Mouse (Mus musculus) CH12.LX (cell line): Measurements from ENCODE around the gene Arhgap33. TPM values are rescaled to one million over a fixed set of nuclear protein-coding genes. Genes with fewer than 3 reads are reported as not detected.

ENCODE experiments used
- DNase-seq: peaks from one replicate; pipeline ENCODE4 v3.0.0-alpha.2; 2013; ENCODE audit errors: extremely low read depth
- H3K27ac ChIP-seq: 2 replicates; pipeline ENCODE4 v1.5.1; 2012; ENCODE audit warnings: low read depth, mild to moderate bottlenecking, control low read depth, moderate library complexity; ENCODE audit not compliant: insufficient read depth
- H3K27me3 ChIP-seq: replicated peaks from 2 replicates; pipeline ENCODE3; 2012; ENCODE audit warnings: inconsistent platforms
- H3K36me3 ChIP-seq, 2 experiments: replicated peaks in 1 of 2; 2 replicates each; pipeline versions ENCODE3 to v1.6.1; 2012; ENCODE audit warnings: inconsistent platforms in 1 of 2, low read length in 1 of 2, mild to moderate bottlenecking in 1 of 2, mixed read lengths in 1 of 2, moderate library complexity in 1 of 2; ENCODE audit not compliant: control insufficient read depth in 1 of 2, insufficient read depth in 1 of 2
- H3K4me1 ChIP-seq, 2 experiments: 2 replicates each; pipeline ENCODE4 v1.6.1; 2012; ENCODE audit warnings: inconsistent platforms in 1 of 2, moderate library complexity in 1 of 2; ENCODE audit not compliant: insufficient read depth in 2 of 2, control insufficient read depth in 1 of 2
- H3K4me2 ChIP-seq: 2 replicates; pipeline ENCODE4 v1.6.1; 2012; ENCODE audit warnings: low read depth, mild to moderate bottlenecking, control low read depth; ENCODE audit not compliant: poor library complexity, insufficient read depth, severe bottlenecking
- H3K4me3 ChIP-seq, 3 experiments: fragments of 150-350 bp in 1 of 3; sonication (generic) in 1 of 3; replicated peaks in 1 of 3; 2 replicates each; pipeline versions ENCODE3 to v1.5.1; 2011 to 2012; ENCODE audit warnings: low read depth in 2 of 3, low read length in 2 of 3, mild to moderate bottlenecking in 2 of 3, moderate library complexity in 2 of 3, control low read depth in 1 of 3, improper control_type of control experiment in 1 of 3, inconsistent platforms in 1 of 3, mixed read lengths in 1 of 3; ENCODE audit not compliant: poor library complexity in 1 of 3
- H3K79me2 ChIP-seq: replicated peaks from 2 replicates; pipeline ENCODE4 v1.6.1; 2012; ENCODE audit warnings: mild to moderate bottlenecking, moderate library complexity; ENCODE audit not compliant: control insufficient read depth, poor library complexity, insufficient read depth, severe bottlenecking; ENCODE audit errors: extremely low read depth
- H3K9ac ChIP-seq: 2 replicates; pipeline ENCODE4 v1.6.1; 2012; ENCODE audit warnings: low read depth, mild to moderate bottlenecking, control low read depth, moderate library complexity; ENCODE audit not compliant: insufficient read depth
- H3K9me3 ChIP-seq: replicated peaks from 2 replicates; pipeline ENCODE3; 2012; ENCODE audit warnings: low read length, inconsistent platforms, mixed read lengths
- BHLHE40 ChIP-seq: IDR thresholded peaks from 2 replicates; pipeline ENCODE4 v1.6.1; 2011; ENCODE audit warnings: mild to moderate bottlenecking, low read depth, low read length, improper control_type of control experiment
- CHD1 ChIP-seq: IDR thresholded peaks from 2 replicates; pipeline ENCODE4 v1.6.1; 2012; ENCODE audit warnings: low read depth, low read length, improper control_type of control experiment, inconsistent platforms
- CHD2 ChIP-seq: IDR thresholded peaks from 2 replicates; pipeline ENCODE4 v1.6.1; 2011; ENCODE audit warnings: low read length, improper control_type of control experiment
- CTCF ChIP-seq, 2 experiments: IDR thresholded peaks in 1 of 2; conservative IDR thresholded peaks in 1 of 2; 2 replicates each; pipeline ENCODE4 v1.5.1; 2011 to 2012; ENCODE audit warnings: low read depth in 2 of 2, low read length in 2 of 2, improper control_type of control experiment in 1 of 2, inconsistent platforms in 1 of 2, mild to moderate bottlenecking in 1 of 2, moderate library complexity in 1 of 2
- E2F4 ChIP-seq: IDR thresholded peaks from 2 replicates; pipeline ENCODE4 v1.6.1; 2011; ENCODE audit warnings: low read depth, low read length, improper control_type of control experiment; ENCODE audit not compliant: insufficient replicate concordance
- ELF1 ChIP-seq: IDR thresholded peaks from 2 replicates; pipeline ENCODE4 v1.6.1; 2014; ENCODE audit warnings: low read depth, mild to moderate bottlenecking, inconsistent platforms, low read length, improper control_type of control experiment
- EP300 ChIP-seq: IDR thresholded peaks from 2 replicates; pipeline ENCODE4 v1.6.1; 2011; ENCODE audit warnings: low read length, improper control_type of control experiment
- GABPA ChIP-seq: IDR thresholded peaks from 2 replicates; pipeline ENCODE4 v1.6.1; 2012; ENCODE audit warnings: low read depth, low read length, improper control_type of control experiment, inconsistent platforms; ENCODE audit not compliant: insufficient replicate concordance
- HCFC1 ChIP-seq: IDR thresholded peaks from 2 replicates; pipeline ENCODE4 v1.6.1; 2012; ENCODE audit warnings: low read depth, mild to moderate bottlenecking, inconsistent platforms, low read length, improper control_type of control experiment
- IRF4 ChIP-seq: IDR thresholded peaks from 2 replicates; pipeline ENCODE4 v1.6.1; 2014; ENCODE audit warnings: low read depth, mild to moderate bottlenecking, inconsistent platforms, low read length, improper control_type of control experiment
- JUND ChIP-seq: conservative IDR thresholded peaks from 2 replicates; pipeline ENCODE4 v1.6.1; 2011; ENCODE audit warnings: low read depth, low read length, improper control_type of control experiment
- MAFK ChIP-seq: IDR thresholded peaks from 2 replicates; pipeline ENCODE4 v1.6.1; 2011; ENCODE audit warnings: low read length, improper control_type of control experiment; ENCODE audit not compliant: insufficient replicate concordance
- MEF2A ChIP-seq: IDR thresholded peaks from 2 replicates; pipeline ENCODE4 v1.6.1; 2014; ENCODE audit warnings: low read depth, mild to moderate bottlenecking, inconsistent platforms, low read length, improper control_type of control experiment, borderline replicate concordance
- MXI1 ChIP-seq: IDR thresholded peaks from 2 replicates; pipeline ENCODE4 v1.6.1; 2011; ENCODE audit warnings: mild to moderate bottlenecking, low read depth, low read length, improper control_type of control experiment
- MYC ChIP-seq: IDR thresholded peaks from 2 replicates; pipeline ENCODE4 v1.6.1; 2011; ENCODE audit warnings: low read depth, mild to moderate bottlenecking, improper control_type of control experiment, low read length
- NRF1 ChIP-seq: IDR thresholded peaks from 2 replicates; pipeline ENCODE4 v1.6.1; 2014; ENCODE audit warnings: low read depth, mild to moderate bottlenecking, inconsistent platforms, low read length, improper control_type of control experiment, moderate library complexity
- PAX5 ChIP-seq: IDR thresholded peaks from 2 replicates; pipeline ENCODE4 v1.6.1; 2012; ENCODE audit warnings: low read length, inconsistent platforms, mixed read lengths
- POLR2A ChIP-seq: IDR thresholded peaks from 2 replicates; pipeline ENCODE4 v1.6.1; 2011; ENCODE audit warnings: low read depth, mild to moderate bottlenecking, improper control_type of control experiment, low read length
- RAD21 ChIP-seq: IDR thresholded peaks from 2 replicates; pipeline ENCODE4 v1.6.1; 2011; ENCODE audit warnings: low read depth, mild to moderate bottlenecking, low read length, improper control_type of control experiment, moderate library complexity
- RCOR1 ChIP-seq: conservative IDR thresholded peaks from 2 replicates; pipeline ENCODE4 v1.6.1; 2012; ENCODE audit warnings: low read depth, mild to moderate bottlenecking, inconsistent platforms, low read length, improper control_type of control experiment
- SMC3 ChIP-seq: IDR thresholded peaks from 2 replicates; pipeline ENCODE4 v1.6.1; 2011; ENCODE audit warnings: low read depth, low read length, improper control_type of control experiment
- TBP ChIP-seq: conservative IDR thresholded peaks from 2 replicates; pipeline ENCODE4 v1.6.1; 2011; ENCODE audit warnings: low read depth, low read length, improper control_type of control experiment
- TCF12 ChIP-seq: IDR thresholded peaks from 2 replicates; pipeline ENCODE4 v1.6.1; 2014; ENCODE audit warnings: low read depth, mild to moderate bottlenecking, inconsistent platforms, low read length, improper control_type of control experiment
- UBTF ChIP-seq: IDR thresholded peaks from 2 replicates; pipeline ENCODE4 v1.6.1; 2012; ENCODE audit warnings: low read depth, mild to moderate bottlenecking, inconsistent platforms, low read length, improper control_type of control experiment, moderate library complexity
- USF1 ChIP-seq: IDR thresholded peaks from 2 replicates; pipeline ENCODE4 v1.6.1; 2014; ENCODE audit warnings: low read depth, mild to moderate bottlenecking, inconsistent platforms, low read length, improper control_type of control experiment
- ZC3H11A ChIP-seq: IDR thresholded peaks from 2 replicates; pipeline ENCODE4 v1.6.1; 2012; ENCODE audit warnings: low read depth, mild to moderate bottlenecking, inconsistent platforms, low read length, improper control_type of control experiment
- dilution Hi-C: fragments of 300-500 bp; cut with MboI; formaldehyde crosslinking; loops from 2 replicates; pipeline ENCODE4 v1.14.3; 2020; ENCODE audit warnings: low sequenced_read_pairs; ENCODE audit not compliant: extremely low pct_unique_long_range_greater_than_20kb, extremely low pct_ligation_motif_present
- in situ Hi-C: fragments of 300-500 bp; cut with MboI; formaldehyde crosslinking; loops from 3 replicates; pipeline ENCODE4 v1.14.3; 2019; ENCODE audit warnings: low sequenced_read_pairs, low pct_ligation_motif_present, low pct_unique_long_range_greater_than_20kb, mixed read lengths
- polyA plus RNA-seq: library from polyadenylated mRNA; unstranded; fragments of >175 nt; gene quantifications from 2 replicates; pipeline ENCODE4 v1.2.1, GENCODE M21; 2012; ENCODE audit warnings: low read depth; ENCODE audit not compliant: insufficient read length
- total RNA-seq, 2 experiments: library from RNA; depleted of rRNA; stranded (reverse); fragments of 300-350 nt in 1 of 2; fragments of >200 nt in 1 of 2; gene quantifications; 2 replicates each; pipeline ENCODE4 v1.2.3; 2012 to 2014

Arhgap33 gene
- total and polyA plus RNA-seq, 3 experiments: 0.44 to 9.2 (median 2.8) TPM

- no peak for DNase-seq
- no peak overlapping the region for H3K4me2 ChIP-seq
- H3K27me3 ChIP-seq: peaks cover 66% of the 10 kb centered on the region
- no peaks in the 10 kb centered on the region for H3K36me3 ChIP-seq
- H3K27ac ChIP-seq: no peak overlapping the region
- H3K9ac ChIP-seq: no peak overlapping the region
- H3K4me3 ChIP-seq: no peak overlapping the region
- peaks cover 4% of the 10 kb centered on the region for H3K9me3 ChIP-seq
- dilution Hi-C loops (no loop called here), in situ Hi-C loops (loop anchor here (5.0 kb wide), 1 partner anchor 38 kb away; no protein-coding TSS in a partner anchor)
- TF ChIP-seq IRF4: no peak
- no peak for TF ChIP-seq CTCF (conservative IDR thresholded peaks at IDR 0.05 in 1 of 2, IDR thresholded peaks at IDR 0.05 in 1 of 2; ENCODE audit: low read depth in 2 of 2, low read length in 2 of 2)
- no peak for TF ChIP-seq HCFC1
- TF ChIP-seq CHD2: no peak
- no peak for TF ChIP-seq MAFK
- no peak for TF ChIP-seq EP300
- TF ChIP-seq MEF2A: no peak
- TF ChIP-seq ELF1: no peak
- TF ChIP-seq E2F4: no peak
- TF ChIP-seq BHLHE40: no peak
- TF ChIP-seq MXI1: no peak
- TF ChIP-seq SMC3: no peak
- no peak for TF ChIP-seq JUND
- TF ChIP-seq CHD1: no peak
- TF ChIP-seq POLR2A: no peak
- no peak for TF ChIP-seq USF1
- no peak for TF ChIP-seq PAX5
- TF ChIP-seq RAD21: no peak
- TF ChIP-seq GABPA: no peak
- no peak for TF ChIP-seq RCOR1
- H3K79me2 ChIP-seq: no peaks in the 10 kb centered on the region
- no peaks in the 10 kb centered on the region for H3K4me1 ChIP-seq
These were observed 59.9 kb downstream of the Arhgap33 start for GRCm38 (mm10) chr7:30474999-30475398.

GRCm38 (mm10) chr7:30472411-30472810, 62.4 kb downstream of the Arhgap33 start:
- dilution Hi-C loops: no loop called here
- DNase-seq: peak; percentile 58
- in situ Hi-C loops: loop anchor here (5.0 kb wide), 1 partner anchor 35 kb away; no protein-coding TSS in a partner anchor

More at GRCm38 (mm10) chr7:30472411-30472810, 62.4 kb downstream of the Arhgap33 start:
- Histone ChIP-seq H3K4me2 (no peak overlapping the region), H3K79me2 (no peaks in the 10 kb centered on the region), H3K27me3 (peaks cover 58% of the 10 kb centered on the region), H3K36me3 (no peaks in the 10 kb centered on the region), H3K27ac (no peak overlapping the region), H3K4me3 (no peak overlapping the region), H3K9ac (no peak overlapping the region), H3K9me3 (peaks cover 4% of the 10 kb centered on the region), H3K4me1 (no peaks in the 10 kb centered on the region)
- TF ChIP-seq CHD2: no peak
- TF ChIP-seq SMC3: peak; percentile 83
- no peak for TF ChIP-seq BHLHE40
- no peak for TF ChIP-seq POLR2A
- TF ChIP-seq RAD21: peak; percentile 90
- no peak for TF ChIP-seq MXI1
- TF ChIP-seq ZC3H11A: peak; percentile 23; the same call in 1 of the 2 replicates
- TF ChIP-seq HCFC1: no peak
- TF ChIP-seq MYC: peak; percentile 62; the same call in 1 of the 2 replicates
- no peak for TF ChIP-seq PAX5
- no peak for TF ChIP-seq UBTF
- TF ChIP-seq NRF1: no peak
- TF ChIP-seq TCF12: no peak
- no peak for TF ChIP-seq TBP
- TF ChIP-seq CTCF (conservative IDR thresholded peaks at IDR 0.05 in 1 of 2, IDR thresholded peaks at IDR 0.05 in 1 of 2; ENCODE audit: low read depth in 2 of 2, low read length in 2 of 2): peak; percentile 59 to 91
- no peak for TF ChIP-seq IRF4
